Mouse (Mus musculus): ENCODE results near the gene Ddx42.
"Not testable (repeated sequence)": the region's sequence is repeated elsewhere in the genome, so short reads cannot be mapped to it uniquely, and the experiment has no call there.

Gene Ddx42

DNA sequence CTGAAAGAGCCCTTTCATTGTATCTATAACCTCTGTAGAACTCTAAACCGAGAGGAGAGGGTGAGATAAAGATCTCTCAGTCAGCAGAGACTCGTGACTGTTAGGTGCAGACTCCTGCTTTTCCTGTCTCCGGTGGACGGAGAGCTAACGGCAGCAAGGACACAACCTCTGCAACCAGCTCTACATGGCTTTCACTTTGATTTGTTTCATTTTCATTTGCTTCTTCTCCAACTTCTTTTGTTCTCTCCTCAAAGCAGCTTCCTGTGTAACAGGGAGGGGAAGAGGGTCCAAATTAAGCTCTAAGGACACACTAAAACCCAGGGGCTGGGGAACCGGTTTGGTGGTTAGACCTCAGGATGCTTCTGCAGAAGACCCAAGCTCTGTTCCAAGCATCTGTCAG lies 16.0 kb upstream of the Ddx42 start:
- CTCF ChIA-PET: no interaction called here

- CTCF ChIA-PET: no interaction called here
Measured at GRCm38 (mm10) chr11:106201337-106202122, 15.2 kb upstream of the Ddx42 start.

DNA sequence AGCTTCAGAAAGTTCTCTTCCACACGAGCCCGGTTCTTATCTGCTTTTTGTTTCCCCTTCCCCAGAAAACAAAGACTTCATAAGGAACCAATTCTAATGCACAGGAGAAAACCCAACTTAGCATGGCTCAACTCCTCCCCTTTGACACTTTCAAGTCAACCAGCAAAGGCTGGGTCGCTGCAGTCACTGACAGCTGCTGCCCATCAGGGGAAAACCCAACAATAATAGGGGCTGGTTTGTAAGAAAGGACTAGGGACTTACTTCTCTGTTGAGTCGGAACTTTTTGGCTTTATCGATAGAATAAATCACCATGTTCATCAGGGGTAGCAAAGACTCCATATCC lies 14.6 kb upstream of the Ddx42 start, which contains the start of gene Strada:
Gene Strada, minus strand, starts transcription at position 46 of the 343 bp plus-strand sequence.
- CTCF ChIA-PET: no interaction called here

GRCm38 (mm10) chr11:106212771-106213170 lies 4.0 kb upstream of the Ddx42 start:
- CTCF ChIA-PET: interaction anchor here (0.7 kb wide), 1 partner anchor 37 kb away, joined by 3 read pairs; no protein-coding TSS in a partner anchor

- CTCF ChIA-PET: interaction anchor here (0.6 kb wide), 2 partner anchors 266 to 798 kb away, joined by 3 read pairs; no protein-coding TSS in a partner anchor
Measured at GRCm38 (mm10) chr11:106214856-106215255, 1.9 kb upstream of the Ddx42 start.

GRCm38 (mm10) chr11:106215450-106215859 lies 1.3 kb upstream of the Ddx42 start:
- CTCF ChIA-PET: interaction anchor here (0.6 kb wide), 1 partner anchor 798 kb away, joined by 3 read pairs; no protein-coding TSS in a partner anchor

DNA sequence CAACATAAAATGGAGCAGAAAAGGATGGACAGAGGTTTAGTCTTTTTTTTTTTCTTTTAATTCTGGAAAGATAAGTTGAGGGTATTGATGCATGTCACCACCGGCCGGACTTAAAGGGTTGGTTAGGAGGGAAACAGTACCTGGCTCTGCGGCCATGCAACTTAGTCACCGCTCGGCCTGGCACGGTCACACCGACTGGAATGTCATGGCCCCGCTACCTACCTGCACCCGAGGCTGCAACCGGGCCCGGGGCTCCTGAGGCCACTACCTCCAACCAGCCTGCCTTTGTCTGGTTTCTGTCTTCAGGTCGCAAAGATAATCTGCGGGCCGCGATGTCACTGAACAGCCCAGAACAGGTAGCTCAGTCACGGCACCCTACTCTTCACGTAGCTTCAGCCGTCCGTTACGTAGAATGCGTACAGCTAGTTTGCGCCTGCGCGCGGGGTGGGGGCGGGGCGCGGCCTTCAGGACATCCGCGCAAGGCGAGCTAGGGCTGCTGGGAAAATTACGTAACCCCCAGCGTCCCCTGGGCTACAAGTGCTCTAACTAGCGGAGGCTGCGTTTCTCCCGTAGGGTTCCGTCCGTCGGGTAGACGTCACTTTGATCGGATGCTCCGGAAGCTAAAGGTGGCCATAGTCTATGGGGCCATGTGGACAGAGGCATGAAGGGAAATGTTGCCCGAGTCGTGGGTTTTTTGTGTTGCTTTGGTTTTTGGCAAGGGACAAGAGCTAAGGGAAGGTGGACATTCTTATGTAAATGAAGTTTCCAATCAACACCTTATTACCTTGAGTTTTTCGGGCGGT lies 598 bp upstream of the Ddx42 start, which contains the start of gene Ccdc47:
Gene Ccdc47, minus strand, starts transcription at position 418 of the 803 bp plus-strand sequence.
- CTCF ChIA-PET: interaction anchor here (0.6 kb wide), 1 partner anchor 905 kb away, joined by 4 read pairs; no protein-coding TSS in a partner anchor

DNA sequence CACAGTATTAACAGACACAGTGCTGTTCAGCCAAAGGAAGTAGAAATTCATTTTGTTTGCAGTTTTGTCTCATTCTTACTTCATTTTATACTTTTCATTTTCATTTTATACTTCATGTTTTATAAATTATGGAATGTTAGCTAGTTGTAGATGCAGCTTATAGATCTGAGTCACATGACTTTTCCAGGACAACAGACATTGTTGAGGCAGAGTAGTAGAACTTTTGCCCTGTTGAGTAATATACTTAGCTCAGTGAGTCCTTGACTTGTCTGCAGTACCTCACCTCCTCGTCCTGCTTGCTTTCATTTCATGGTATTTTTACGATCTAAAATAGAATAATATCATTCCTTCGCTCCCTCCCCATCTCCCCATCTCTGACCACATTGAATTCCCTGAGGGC lies 3.9 kb downstream of the Ddx42 start:
- CTCF ChIA-PET: no interaction called here

DNA sequence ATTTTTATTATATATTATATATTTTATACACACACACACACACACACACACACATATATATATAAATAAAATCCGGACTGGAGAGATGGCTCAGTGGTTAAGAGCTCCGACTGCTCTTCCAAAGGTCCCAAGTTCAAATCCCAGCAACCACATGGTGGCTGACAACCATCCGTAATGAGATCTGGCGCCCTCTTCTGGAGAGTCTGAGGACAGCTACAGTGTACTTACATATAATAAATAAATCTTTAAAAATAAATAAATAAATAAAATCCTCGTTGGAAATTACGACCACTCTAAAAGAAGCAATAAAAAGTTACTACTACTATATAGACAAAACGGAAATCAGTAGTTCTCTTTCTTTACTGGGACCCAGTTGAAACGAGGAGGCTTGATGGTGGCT lies 17.3 kb downstream of the Ddx42 start:
- CTCF ChIA-PET: not testable (repeated sequence)

DNA sequence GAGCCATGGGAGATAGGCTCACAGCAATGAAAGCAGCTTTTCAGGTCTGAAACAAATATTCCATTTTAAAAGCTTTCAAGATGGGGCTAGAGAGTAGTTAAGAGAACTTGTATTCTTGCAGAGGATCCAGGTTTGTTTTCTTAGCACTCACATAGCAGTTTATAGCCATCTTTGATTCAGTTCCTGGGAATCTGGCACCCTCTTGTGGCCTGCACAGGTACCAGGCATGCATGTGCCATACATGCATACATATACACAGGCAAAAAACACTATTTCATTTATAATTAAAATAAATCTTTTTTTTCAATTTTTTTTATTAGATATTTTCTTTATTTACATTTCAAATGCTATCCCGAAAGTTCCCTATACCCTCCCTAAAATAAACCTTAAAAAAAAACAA lies 30.1 kb downstream of the Ddx42 start:
- CTCF ChIA-PET: interaction anchor here (0.7 to 1.2 kb wide), 2 partner anchors 8 to 125 kb away, joined by 3 to 7 read pairs; no protein-coding TSS in a partner anchor

- CTCF ChIA-PET: no interaction called here
Measured at GRCm38 (mm10) chr11:106249326-106249725, 32.6 kb downstream of the Ddx42 start.

DNA sequence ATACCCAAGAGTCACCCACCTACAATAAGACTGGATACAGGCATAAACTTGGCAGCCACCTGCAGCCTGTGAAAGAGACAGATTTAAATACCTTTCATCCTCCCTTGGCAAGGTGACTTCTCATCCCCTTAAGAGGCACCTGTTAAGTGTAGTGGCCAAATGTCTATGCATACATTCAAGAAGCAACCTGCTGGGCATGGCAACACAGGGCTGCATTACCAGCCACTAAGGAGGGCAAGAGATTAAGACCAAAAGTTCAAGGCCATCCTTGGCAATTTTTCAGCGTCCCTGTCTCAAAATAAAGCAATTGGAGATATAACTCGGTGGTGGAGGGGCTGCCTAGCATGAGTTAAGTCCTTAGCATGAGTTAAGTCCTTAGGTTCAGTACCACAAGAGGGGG lies 38.0 kb downstream of the Ddx42 start:
- CTCF ChIA-PET: no interaction called here

DNA sequence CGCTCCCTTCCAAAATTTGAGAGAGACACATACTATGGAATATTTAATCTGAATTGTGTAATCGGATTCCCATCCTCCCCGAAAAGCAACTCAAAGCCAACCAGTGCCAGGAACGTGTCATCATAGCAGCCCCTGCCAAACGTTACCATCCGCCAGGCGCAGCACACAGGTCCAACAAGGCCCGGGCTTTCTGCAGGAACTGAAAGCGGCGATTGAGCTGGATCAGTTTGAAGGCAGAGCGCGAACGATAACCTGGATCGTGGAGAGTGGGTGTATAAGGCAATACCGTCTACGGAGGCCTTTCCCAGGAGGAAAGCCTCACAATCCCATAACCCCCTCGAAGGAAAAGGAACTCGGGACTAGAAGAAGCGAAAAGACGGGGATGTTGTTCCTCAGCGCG lies 38.4 kb downstream of the Ddx42 start:
- CTCF ChIA-PET: no interaction called here

GRCm38 (mm10) chr11:106255685-106256451 lies 39.1 kb downstream of the Ddx42 start, which contains the start of the genes Ftsj3 and Psmc5:
Gene Ftsj3, minus strand, starts transcription at chr11:106256079.
Gene Psmc5, plus strand, starts transcription at chr11:106256154.
- CTCF ChIA-PET: no interaction called here

DNA sequence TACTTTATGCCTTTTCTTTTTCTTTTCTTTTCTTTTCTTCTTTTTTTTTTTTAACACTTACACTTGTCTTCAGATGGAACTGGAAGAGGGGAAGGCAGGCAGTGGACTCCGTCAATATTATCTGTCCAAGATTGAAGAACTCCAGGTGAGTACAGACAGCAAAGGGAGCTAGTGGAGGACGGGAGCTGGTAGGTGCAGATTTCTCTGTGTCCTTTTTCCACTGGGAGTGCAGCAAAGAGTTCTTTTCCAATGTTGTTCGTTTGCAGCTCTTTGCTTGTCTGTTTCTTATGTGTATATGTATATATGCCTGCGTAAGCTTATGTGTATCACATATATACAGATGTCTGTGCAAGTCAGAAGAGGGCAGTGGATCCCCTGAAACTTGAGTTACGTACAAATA lies 40.0 kb downstream of the Ddx42 start:
- CTCF ChIA-PET: no interaction called here

- CTCF ChIA-PET: no interaction called here
Measured at GRCm38 (mm10) chr11:106260826-106261450, 44.2 kb downstream of the Ddx42 start.

DNA sequence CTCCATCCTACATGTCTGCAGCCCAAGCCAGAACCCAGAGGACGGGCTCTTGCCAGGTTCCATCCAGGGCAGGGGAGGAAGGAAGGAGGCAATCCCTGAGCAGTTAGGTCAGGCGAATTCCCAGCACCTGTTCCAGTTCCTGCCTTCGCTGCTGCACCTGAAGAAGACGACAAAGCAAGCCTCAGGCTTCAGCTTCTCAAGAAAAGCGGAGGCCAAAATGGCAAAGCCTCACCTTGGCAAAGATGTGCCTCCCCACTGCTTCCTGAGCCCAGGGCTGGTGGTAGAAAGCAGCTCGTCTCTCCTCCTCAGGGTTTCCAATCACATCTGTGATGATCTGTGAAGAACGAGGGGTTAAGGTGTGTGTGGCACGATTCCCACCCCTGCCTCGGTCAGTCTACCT lies 47.2 kb downstream of the Ddx42 start:
- CTCF ChIA-PET: interaction anchor here (0.6 kb wide), 1 partner anchor 884 kb away, joined by 6 read pairs; no protein-coding TSS in a partner anchor

DNA sequence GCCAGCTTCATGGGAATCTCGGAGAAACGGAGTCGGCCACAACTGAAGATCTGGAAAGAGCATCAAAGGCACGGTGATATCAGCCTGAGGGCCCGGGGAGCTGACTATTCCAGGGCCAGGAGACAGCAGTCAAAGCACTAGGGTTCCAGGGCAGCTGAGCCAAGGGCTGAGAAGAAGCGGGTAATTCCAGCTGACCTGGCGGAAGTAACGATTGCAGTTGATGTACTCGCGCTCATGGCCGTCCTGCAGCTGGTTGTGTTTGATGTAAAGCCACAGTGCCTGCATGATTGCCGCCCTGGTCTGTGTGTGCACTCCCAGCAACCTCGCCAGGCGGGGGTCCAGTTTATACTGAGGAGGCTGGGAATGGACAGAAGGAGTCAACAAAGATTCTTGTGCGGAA lies 48.3 kb downstream of the Ddx42 start:
- CTCF ChIA-PET: no interaction called here

GRCm38 (mm10) chr11:106265570-106265969 lies 48.8 kb downstream of the Ddx42 start:
- CTCF ChIA-PET: no interaction called here

- CTCF ChIA-PET: no interaction called here
Measured at GRCm38 (mm10) chr11:106266431-106266830, 49.7 kb downstream of the Ddx42 start.

DNA sequence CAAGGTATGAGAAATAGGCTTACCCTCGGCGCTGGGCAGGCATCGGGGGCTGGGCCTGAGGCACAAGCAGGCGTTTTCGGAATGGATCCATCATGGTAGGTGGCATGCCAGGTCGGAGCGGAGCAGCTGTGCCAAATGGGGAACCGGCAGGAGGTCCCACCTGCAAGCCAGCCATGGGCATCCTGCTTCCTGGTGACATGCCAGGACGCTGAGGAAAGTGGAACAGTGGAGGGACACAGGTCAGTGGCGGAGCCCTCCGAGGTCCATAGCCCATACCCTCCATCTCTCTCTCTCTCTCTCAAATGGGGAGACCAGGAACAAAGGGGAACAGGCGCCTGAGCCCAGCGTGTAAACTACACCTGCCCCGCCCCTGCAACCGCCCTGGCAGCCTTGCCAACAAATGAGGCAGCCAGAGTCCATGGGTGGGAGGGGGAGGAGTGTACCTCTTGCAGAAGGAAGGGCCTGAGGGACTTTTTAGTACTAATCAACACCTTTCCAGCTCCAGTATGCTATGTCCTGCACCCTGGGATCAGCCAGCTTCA lies 50.7 kb downstream of the Ddx42 start:
- CTCF ChIA-PET: no interaction called here
